Mouse (Mus musculus) megakaryocyte, adult 5-6 weeks (primary cell): ENCODE data around the gene Smim17. TPM values are rescaled to one million over a fixed set of nuclear protein-coding genes. Genes with fewer than 3 reads are reported as not detected.
"Not testable (repeated sequence)": the region's sequence is repeated elsewhere in the genome, so short reads cannot be mapped to it uniquely, and the experiment has no call there.

ENCODE experiments used
- ATAC-seq: 2 replicates; pipeline ENCODE4 v1.8.0; 2016; ENCODE audit warnings: mild to moderate bottlenecking, inconsistent platforms; ENCODE audit not compliant: poor library complexity, severe bottlenecking
- total RNA-seq, 2 experiments: library from RNA; stranded (forward) in 1 of 2; stranded (reverse) in 1 of 2; fragments of 153-499, 151-499 nt in 1 of 2; fragments of 221-1000, 200-1000 nt in 1 of 2; gene quantifications; 2 replicates each; pipeline versions ENCODE4 v1.2.3 to v1.2.4; 2015 to 2017

Gene Smim17
- total RNA-seq (2015) (not detected in 2 replicates), total RNA-seq (2017) (not detected in 2 replicates)

DNA sequence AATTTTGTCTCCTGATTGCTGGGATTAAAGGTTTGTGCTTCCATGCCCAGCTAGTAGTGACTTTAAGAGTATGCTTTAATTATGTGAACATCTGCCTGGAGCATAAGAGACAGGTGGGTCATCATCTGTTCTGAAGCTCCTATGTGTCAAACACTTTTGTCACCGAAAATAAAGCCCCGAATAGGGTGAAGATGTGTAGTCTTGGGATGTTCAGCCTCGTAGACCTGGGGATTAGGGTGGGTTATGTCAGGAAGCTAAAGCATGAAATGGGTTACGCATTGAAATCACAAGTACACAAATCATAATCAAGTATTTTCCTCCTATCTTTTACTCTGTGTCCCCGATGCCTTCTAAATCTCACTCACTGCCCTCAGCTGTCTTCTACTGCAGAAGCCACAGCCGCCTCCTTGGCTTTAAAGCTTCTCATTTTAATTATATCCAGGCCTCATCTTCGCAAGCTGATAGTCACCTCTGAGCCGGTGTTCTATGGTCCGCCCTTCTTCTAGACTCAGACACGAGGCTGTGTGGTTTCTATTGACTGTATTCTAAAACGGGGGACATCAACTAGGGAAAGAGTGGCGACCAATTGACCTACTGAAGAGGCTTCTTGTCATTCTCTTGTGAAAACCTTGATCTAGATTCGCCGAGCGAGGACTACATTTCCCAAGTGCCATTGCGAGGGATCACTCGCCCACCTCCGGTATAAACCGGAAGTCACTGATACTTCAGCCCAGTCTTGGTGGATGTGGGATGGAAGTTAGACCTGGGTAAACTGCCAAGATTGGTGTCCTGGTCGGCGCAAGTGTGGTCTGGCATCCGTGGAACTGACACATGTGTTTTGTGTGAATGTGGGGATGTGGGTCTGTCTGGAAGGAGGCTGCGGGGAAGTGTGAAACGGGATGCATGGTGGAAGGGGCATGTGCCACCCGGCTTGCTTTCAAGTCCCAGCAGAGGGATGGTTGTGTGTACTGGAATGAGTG, at the start of gene Smim17:
Gene Smim17, plus strand, starts transcription at position 720 of the 980 bp plus-strand sequence.
- peak; percentile 92 for ATAC-seq

DNA sequence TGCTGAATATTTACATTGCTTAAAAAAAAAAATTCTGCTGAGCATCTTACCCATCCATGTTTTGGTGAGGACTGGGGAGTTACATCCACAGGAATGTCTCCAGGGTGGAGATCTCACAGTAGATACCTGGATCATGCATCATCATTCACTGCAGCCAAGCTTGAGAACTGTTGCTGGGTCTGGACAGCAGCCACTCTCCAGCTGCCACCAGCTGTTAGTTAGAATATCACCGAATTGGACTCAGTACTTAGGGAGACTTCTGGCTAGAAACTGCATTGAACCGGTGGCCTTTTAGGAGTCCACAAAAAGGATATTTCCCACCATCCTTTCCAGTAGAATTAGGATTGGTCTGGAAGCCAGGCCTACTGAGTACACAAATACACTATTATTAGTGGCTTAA, 40.4 kb upstream of the Smim17 start:
- no peak for ATAC-seq

DNA sequence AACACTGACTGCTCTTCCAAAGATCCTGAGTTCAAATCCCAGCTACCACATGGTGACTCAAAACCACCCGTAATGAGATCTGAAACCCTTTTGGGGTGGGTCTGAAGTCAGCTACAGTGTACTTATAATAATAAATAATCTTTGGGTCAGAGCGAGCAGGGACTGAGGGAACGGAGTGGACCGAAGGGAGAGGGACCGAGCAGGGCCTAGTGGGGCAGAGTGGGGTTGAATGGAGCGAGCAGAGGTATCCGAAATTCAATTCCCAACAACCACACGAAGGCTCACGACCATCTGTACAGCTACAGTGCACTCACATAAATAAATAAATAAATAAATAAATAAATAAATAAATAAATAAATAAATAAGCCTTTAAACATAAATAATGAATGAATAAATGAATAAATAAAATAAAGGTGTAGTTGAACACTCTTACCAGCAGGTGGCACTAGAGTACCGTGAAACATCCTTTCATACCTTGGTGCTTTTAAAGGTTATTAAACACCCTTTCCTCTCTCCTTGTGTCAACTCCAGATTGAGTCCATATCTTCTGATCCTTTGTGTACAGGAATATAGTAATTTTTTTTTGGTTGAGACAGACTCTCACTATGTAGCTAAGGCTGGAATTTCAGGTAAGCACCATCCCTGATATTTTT, 39.5 kb upstream of the Smim17 start:
- ATAC-seq, result no peak

DNA sequence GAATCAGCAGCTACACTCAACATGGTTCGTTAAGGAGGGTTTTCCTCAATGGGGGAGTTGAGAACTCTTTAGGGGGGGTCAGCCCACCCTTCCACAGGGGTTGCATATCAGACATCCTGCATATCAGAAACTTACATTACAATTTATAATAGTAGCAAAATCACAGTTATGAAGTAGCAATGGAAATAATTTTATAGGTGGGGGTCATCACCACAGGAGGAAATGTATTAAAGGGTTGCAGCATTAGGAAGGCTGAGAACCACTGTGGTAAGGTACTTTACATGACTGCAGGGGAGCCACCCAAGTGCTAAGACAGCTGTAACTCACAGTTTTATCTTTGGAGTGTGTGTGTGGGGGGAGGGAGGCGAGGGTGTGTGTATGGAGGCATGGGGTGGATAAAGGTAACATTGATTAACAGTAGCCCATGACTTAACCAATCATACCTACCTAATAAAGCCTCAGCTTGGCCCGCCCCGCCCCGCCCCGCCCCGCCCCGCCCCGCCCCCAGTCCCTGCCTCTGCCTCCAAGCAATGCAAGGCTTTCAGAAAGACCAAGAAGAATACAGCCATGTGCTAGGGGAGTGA, 37.9 kb upstream of the Smim17 start:
- ATAC-seq, result no peak

DNA sequence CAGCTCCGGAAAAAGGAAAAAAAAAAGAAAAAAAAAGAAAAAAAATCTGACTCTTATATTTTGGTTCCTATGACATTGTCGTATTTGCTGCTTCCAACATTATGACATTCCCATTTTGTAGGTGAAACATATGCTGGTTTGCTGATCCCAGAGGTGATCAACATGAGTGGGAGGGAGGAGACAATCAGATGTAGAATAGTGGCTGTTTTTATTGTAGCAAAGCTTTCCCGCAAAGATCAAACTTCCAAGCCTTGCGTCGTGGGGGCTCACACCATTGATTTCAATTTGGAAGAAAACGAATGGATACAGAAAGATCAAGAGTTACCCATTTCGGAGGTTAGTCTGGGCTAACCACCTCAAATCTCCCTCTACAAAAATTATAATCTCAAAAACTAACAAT, 36.8 kb upstream of the Smim17 start:
- ATAC-seq, result no peak

DNA sequence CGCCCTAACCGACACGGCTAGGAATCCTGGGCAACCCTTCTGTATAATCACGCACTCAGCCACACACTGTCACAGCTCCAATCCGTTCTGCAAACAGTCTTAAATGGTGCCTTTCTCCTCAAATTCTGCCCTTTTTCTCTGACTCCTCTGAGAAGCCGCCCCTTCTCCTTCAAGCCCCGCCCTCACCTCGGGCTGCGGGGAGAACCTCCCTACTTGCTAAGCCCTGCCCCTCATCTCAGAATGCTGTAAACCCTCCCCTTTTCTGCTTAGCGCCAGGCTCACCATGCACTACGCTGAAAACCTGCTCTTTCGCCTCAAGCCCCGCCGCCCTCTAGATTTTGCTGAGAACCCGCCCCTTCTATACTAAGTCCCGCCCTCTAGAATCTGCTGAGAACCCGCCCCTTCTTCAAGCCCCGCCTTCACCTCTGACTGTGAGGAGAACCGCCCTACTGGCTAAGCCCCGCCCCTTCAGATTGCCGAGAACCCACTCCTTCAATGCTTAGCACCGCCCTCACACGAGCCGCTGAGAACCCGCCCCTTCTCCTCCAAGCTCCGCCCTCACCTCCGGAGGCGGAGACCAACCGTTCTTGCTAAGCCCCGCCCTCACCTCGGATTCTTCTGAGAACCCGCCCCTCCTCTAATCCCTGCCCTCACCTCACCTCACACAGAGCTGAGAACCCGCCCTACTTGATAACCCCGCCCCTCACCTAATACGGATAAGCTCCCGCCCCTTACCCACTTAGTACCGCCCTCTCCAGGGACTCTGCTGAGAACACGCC, 36.1 kb upstream of the Smim17 start:
- ATAC-seq, result peak; percentile 77

DNA sequence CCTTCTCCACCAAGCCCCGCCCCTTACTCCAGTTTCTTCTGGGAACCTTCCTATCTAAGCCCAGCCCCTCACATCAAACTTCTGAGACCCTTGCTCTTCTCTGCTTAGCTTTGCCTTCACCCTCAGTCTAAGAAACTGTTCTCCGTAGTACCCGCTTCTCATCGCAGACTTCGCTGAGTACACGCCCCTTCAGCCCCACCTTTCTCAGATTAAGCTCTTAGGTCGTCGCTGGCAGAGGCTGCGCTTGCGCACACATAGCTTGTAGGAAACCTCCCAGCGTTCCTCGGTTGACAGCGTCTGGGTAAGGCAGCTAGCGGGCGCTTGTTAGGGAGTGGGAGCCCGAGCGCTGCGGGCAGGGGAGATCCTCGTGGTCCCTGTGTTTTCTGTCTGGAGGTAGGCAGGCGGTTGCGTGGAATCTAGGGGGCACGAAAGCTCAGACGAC, 35.4 kb upstream of the Smim17 start, which contains the start of gene Zfp78:
Gene Zfp78, plus strand, starts transcription at position 234 of the 442 bp plus-strand sequence.
- ATAC-seq, result peak; percentile 68

DNA sequence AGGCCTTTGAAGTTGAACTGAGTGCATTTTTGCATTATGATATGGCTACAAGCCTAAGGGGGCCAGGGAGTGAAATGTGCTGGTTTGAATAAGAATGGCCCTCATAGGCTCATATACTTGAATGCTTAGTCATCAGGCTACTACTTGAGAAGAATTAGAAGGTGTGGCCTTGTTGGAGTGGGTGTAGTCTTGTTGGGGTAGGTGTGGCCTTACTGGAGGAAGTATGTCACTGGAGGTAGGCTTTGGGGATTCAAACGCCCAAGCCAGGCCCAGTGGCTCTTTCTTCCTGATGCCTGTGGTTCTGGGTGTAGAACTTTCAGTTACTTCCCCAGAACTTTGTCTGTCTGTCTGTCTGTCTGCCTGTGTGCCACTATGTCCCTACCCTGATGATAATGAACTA, 33.8 kb upstream of the Smim17 start:
- ATAC-seq, result no peak

DNA sequence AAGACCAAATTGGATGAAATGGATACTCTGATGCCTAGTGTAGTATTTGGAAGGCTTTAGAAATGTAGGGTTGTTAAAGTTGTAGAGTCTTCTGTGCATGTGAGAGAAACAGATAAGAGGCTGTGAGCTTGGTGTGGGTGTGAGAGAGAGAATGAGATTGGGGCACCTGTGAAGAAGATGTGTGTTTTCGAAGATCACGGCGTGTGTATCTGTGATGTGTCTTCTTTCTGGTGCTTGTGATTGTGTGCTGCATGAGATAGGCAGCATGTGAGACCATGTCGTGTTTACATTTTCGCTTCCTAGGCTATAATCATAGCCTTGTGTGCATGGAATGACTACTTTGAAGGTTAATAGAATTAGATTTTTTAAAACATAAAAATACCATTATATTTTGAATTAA, 31.3 kb upstream of the Smim17 start:
- no peak for ATAC-seq

DNA sequence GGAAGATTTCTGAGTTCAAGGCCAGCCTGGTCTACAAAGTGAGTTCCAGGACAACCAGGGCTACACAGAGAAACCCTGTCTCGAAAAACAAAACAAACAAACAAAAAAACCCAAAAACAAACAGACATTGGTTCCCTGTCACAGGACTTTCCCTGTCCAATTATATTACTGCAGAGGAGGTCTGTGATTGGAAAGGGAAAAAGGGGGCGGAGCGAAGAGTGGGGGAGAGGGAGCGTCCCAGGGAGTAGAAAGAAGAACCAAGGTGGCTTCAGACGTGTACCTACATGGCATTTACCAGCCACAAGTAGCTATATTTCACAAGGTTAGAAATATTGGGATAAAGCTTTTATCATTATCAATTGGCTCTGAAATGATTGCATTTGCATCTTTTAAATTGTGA, 30.4 kb upstream of the Smim17 start:
- ATAC-seq, result not testable (repeated sequence)

DNA sequence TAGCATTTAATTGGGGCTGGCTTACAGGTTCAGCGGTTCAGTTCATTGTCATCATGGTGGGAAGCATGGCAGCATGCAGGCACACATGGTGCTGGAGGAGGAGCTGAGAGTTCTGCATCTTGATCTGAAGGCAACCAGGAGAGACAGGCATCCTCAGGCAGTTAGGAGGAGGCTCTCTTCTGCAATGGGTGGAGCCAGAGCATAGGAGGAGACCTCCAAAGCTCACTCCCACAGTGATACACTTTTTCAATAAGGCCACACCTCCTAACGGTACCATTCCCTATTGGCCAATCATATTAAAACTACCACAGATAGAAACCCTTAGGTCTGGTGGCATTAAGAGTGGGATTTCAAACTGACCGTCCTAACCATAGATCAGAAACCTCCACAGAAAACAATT, 29.1 kb upstream of the Smim17 start:
- ATAC-seq, result no peak

DNA sequence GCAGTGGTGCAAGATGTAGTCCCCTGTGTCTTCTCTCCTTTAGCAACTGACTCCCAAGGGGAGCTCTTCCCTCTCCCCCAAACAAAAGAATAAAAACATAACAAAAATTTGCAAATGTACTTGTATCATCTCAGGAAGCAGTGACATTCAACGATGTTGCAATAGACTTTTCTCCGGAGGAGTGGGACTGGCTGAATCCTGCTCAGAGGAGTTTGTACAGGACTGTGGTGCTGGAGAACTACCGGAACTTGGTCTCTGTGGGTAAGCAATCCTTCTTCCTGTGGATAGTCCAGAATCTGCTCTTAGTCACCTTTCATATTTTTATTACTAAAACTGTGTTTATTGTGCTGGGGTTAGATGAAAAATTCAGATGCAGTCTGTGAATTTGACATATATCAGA, 25.5 kb upstream of the Smim17 start:
- no peak for ATAC-seq

DNA sequence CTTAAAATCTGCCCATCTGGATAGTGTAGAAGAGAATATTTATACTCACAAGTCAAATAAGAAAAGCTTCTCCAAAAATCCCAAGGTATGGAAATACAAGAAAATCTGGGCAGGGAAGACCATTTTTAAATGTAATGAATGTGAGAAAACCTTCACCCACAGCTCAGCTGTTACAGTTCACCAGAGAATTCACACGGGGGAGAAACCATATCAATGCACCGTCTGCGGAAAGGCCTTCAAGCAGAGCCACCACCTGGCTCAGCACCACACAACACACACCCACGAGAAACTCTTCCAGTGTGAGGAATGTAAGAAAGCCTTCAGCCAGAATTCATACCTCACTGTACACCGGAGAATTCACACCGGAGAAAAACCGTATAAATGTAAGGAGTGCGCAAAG, 20.1 kb upstream of the Smim17 start:
- ATAC-seq, result no peak

DNA sequence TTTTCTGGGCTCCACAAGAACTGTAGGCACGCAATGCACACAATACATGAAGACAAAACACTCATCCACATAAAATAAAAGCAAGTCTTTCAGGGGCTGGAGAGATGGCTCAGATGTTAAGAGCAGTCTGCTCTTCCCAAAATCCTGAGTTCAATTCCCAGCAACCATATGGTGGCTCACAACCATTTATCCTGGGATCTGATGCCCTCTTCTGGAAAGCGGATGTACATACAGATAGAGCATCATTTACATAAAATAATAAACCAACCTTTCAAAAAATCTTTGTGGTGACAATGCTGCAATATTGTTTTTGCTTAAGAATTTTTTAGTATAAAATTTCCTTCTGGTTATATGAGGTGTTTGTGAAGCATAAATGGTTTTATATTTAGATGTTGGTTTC, 17.1 kb upstream of the Smim17 start:
- no peak for ATAC-seq

DNA sequence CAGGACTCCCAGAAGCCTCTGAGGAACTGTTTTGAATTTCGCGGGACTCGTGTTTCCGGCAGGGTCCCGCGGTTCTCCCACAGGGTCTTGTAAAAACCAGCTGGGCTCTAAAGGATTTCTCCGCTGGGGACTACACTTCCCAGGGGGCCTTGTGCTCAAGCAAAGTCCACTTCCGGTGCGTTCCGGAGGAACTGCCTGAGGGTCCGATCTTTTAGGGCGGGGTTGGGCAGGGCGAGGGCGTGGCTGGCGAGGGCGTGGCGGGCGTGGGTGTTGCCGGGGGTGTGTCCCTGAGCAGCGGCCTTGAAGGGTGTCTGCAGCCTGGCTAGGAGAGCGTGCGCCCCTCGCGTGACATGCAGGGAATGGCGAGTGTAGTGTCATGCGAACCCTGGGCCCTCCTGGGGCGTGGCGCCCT, 15.5 kb upstream of the Smim17 start, which contains the start of gene Zfp28:
Gene Zfp28, plus strand, starts transcription at position 252 of the 412 bp plus-strand sequence.
- ATAC-seq, result peak; percentile 98

DNA sequence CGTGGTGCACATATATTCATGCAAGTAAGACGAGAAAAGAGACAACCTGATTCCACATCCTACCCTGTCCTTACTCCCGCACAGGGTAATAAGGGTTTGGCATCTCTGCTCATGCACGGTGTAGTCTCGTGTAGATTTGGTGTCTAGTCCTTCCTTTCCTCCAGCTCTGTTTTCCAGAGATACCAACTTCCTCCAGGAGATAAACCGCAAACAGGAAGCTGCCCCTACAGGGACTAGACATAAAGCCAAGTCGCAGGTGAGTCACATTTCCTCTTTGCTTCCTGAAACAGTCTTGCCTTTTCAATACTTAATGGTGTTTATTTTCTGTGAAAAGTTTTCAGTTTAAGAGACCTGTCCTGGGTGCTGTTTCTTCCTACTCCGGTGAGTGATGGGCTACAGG, 14.5 kb upstream of the Smim17 start:
- no peak for ATAC-seq

DNA sequence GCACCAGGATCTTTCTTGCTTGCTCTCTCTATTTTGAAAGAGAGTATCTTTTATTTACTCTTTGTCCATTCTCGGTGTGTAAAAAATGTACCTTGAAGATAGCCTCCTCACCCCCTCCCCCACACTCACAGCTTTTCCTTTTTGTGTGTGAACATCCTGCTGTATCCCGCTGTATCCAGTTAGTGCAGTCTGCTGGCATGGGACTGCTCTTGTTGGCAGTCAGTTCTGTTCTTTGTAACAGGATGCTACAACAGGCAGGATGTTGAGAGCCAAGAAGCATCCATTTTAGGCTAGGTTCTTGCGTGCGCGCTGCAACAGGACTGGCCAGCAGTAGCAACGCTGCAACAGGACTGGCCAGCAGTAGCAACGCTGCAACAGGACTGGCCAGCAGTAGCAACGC, 11.5 kb upstream of the Smim17 start:
- no peak for ATAC-seq

DNA sequence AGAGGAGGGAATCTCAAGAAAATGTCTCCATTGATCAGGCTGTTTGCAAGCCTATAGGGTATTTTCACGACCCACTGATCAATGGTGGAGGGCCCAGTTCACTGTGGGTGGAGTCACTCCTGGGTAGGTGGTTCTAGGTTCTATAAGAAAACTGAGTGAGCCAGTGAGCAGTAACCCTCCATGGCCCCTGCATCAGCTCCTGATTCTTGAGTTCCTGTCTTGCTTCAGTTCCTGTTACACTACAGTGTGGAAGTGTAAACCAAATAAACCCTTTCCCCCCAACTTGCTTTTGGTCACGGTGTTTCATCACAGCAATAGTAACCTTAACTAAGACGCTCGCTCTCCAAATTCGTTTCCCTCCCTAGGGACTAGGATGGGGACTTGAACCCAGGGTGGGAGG, 9.5 kb upstream of the Smim17 start:
- ATAC-seq, result no peak

DNA sequence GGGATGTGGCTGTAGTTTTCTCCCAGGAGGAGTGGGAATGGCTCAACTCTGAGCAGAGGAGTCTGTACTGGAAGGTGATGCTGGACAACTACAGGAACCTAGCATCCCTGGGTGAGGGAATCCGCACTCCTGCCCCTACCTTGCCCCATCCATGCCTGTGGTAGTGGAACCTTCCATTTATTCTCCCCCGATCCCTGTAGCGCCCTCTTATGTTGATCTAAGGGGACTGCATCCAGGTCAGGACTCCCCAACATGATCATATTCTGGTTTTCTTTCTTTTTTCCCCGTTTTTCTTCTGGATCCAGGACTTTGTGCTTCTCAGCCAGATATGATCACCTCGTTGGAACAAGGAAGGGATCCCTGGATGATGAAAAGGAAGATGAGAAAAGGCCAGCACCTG, 9.1 kb upstream of the Smim17 start:
- ATAC-seq, result no peak

DNA sequence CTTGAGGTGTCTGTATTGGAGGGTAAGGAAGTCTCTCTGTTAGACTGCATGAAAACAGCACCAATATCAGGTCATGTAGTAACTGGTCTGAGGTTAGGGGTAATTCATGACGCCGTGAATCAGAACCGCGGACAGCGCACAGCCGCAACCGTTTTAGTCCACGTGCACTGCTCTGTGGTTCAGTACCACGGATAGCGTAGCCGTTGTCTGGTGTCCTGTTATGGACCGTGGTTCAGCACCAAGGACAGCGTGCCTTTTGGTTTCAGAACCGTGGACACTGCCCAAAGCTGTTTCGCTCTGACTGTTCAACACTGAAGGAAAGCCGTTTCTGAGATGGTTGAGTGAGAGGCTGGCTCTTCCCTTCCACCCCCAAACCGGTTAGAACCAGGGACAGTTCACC, 11.5 kb downstream of the Smim17 start, which contains the start of gene Gm20715:
Gene Gm20715, plus strand, starts transcription at position 235 of the 400 bp plus-strand sequence.
- peak; percentile 100 for ATAC-seq
